Mouse (Mus musculus) intestine, postnatal 0 days (tissue): ENCODE data around the gene AC131692.1. TPM values are rescaled to one million over a fixed set of nuclear protein-coding genes. Genes with fewer than 3 reads are reported as not detected.

Experiments
- ATAC-seq: fragments of 200-750 bp; cut with Nextera tagmentation; 2 replicates; pipeline ENCODE4 v1.8.0; 2017; ENCODE audit warnings: mild to moderate bottlenecking, moderate TSS enrichment, moderate library complexity
- H3K27ac ChIP-seq: fragments of 300-500 bp; sonication (generic); 2 replicates; pipeline ENCODE4 v1.5.1; 2014; ENCODE audit warnings: mild to moderate bottlenecking, low read depth, low read length, moderate library complexity
- H3K27me3 ChIP-seq: fragments of 300-500 bp; sonication (generic); replicated peaks from 2 replicates; pipeline ENCODE4 v1.6.1; 2014; ENCODE audit warnings: low read length, mixed read lengths; ENCODE audit not compliant: control insufficient read depth, insufficient read depth
- H3K36me3 ChIP-seq: fragments of 300-500 bp; sonication (generic); 2 replicates; pipeline ENCODE4 v1.6.1; 2014; ENCODE audit warnings: mild to moderate bottlenecking, moderate library complexity; ENCODE audit not compliant: control insufficient read depth, insufficient read depth
- H3K4me1 ChIP-seq: fragments of 300-500 bp; sonication (generic); replicated peaks from 2 replicates; pipeline ENCODE4 v1.6.1; 2014; ENCODE audit warnings: antibody characterized with exemption, low read length, mixed read lengths; ENCODE audit not compliant: control insufficient read depth, insufficient read depth
- H3K4me2 ChIP-seq: fragments of 300-500 bp; sonication (generic); replicated peaks from 2 replicates; pipeline ENCODE4 v1.6.1; 2014; ENCODE audit warnings: low read depth, mild to moderate bottlenecking, moderate library complexity
- H3K4me3 ChIP-seq: fragments of 300-500 bp; sonication (generic); 2 replicates; pipeline ENCODE4 v1.5.1; 2014; ENCODE audit warnings: low read depth, low read length
- H3K9ac ChIP-seq: fragments of 300-500 bp; sonication (generic); 2 replicates; pipeline ENCODE4 v1.6.1; 2014; ENCODE audit warnings: mild to moderate bottlenecking, low read depth, low read length
- H3K9me3 ChIP-seq: fragments of 300-500 bp; sonication (generic); 2 replicates; pipeline ENCODE4 v1.6.1; 2016; ENCODE audit warnings: mixed run types; ENCODE audit not compliant: control insufficient read depth
- CTCF ChIP-seq: sonication (generic); IDR thresholded peaks from 2 replicates; pipeline ENCODE4 v1.5.1; 2016; ENCODE audit warnings: low read depth, mild to moderate bottlenecking, control low read depth, antibody characterized with exemption, moderate library complexity
- WGBS: fragments of 180-500 bp; shearing (Covaris S2); extraction: QIAGEN DNeasy Blood & Tissue Kit; methylation state at CpG from one replicate; pipeline ENCODE4 v1.1.7; 2014; 5-methylcytosine and 5-hydroxymethylcytosine counted together
- polyA plus RNA-seq: library from polyadenylated mRNA; unstranded; fragments of >200 nt; fragmentation: Nextera tagmentation; extraction: Ambion mirVana; gene quantifications from 2 replicates; pipeline ENCODE4 v1.2.1, GENCODE M21; 2015

Gene AC131692.1
- polyA plus RNA-seq, 1 experiment from 2014 or later, result not detected

GRCm38 (mm10) chr19:6067011-6067723, 27.1 kb upstream of the AC131692.1 start:
- Histone ChIP-seq H3K9me3 (no peaks in the 10 kb centered on the region), H3K27ac (peak overlapping the region; percentile 75), H3K9ac (peak overlapping the region; percentile 50), H3K4me2 (peak overlapping the region; percentile 94), H3K27me3 (no peaks in the 10 kb centered on the region), H3K4me3 (peak overlapping the region; percentile 50), H3K36me3 (peaks cover 29% of the 10 kb centered on the region), H3K4me1 (0 out of 2 replicates have a peak, but pooled peaks cover 6% of the 10 kb centered on the region)
- peak; percentile 61 for ATAC-seq
- peak; percentile 93 for TF ChIP-seq CTCF
- WGBS, result under 1% methylated on average over 30 of the region's 30 CpGs

- Histone ChIP-seq H3K4me1 (no peaks in the 10 kb centered on the region), H3K4me3 (peak within 1 kb of the TSS; percentile 50), H3K27me3 (no peaks in the 10 kb centered on the region), H3K4me2 (peak within 1 kb of the TSS; percentile 94), H3K36me3 (peaks cover 34% of the 10 kb centered on the region), H3K27ac (peak within 1 kb of the TSS; percentile 75), H3K9ac (peak within 1 kb of the TSS; percentile 50), H3K9me3 (no peaks in the 10 kb centered on the region)
- ATAC-seq, result peak; percentile 90
- peak; percentile 23 for TF ChIP-seq CTCF
- WGBS, result 6% methylated on average over 33 of the region's 33 CpGs
Observed at GRCm38 (mm10) chr19:6067724-6068415, 26.3 kb upstream of the AC131692.1 start, which contains the start of gene Tm7sf2. TSS of gene Tm7sf2 (minus strand) at chr19:6068373.

- no peak overlapping the region for H3K27ac ChIP-seq
- H3K4me2 ChIP-seq, result no peak overlapping the region
- no peak overlapping the region for H3K4me3 ChIP-seq
- no peaks in the 10 kb centered on the region for H3K9me3 ChIP-seq
- no peak overlapping the region for H3K9ac ChIP-seq
- H3K27me3 ChIP-seq, result no peaks in the 10 kb centered on the region
- peak; percentile 23; the same call in 1 of the 2 replicates for TF ChIP-seq CTCF
- H3K36me3 ChIP-seq, result peaks cover 37% of the 10 kb centered on the region
- ATAC-seq, result no peak
- 66% methylated on average over 4 of the region's 4 CpGs for WGBS
- H3K4me1 ChIP-seq, result no peaks in the 10 kb centered on the region
Observed at GRCm38 (mm10) chr19:6068951-6069350, 25.3 kb upstream of the AC131692.1 start.

- H3K36me3 ChIP-seq, result peaks cover 37% of the 10 kb centered on the region
- H3K4me2 ChIP-seq, result no peak overlapping the region
- H3K9ac ChIP-seq, result no peak overlapping the region
- H3K27me3 ChIP-seq, result no peaks in the 10 kb centered on the region
- no peak for ATAC-seq
- no peak for TF ChIP-seq CTCF
- H3K9me3 ChIP-seq, result no peaks in the 10 kb centered on the region
- H3K4me3 ChIP-seq, result no peak overlapping the region
- 88% methylated on average over 10 of the region's 10 CpGs for WGBS
- H3K27ac ChIP-seq, result no peak overlapping the region
- H3K4me1 ChIP-seq, result no peaks in the 10 kb centered on the region
Observed at GRCm38 (mm10) chr19:6069851-6070250, 24.4 kb upstream of the AC131692.1 start.

GRCm38 (mm10) chr19:6070571-6071250, 23.5 kb upstream of the AC131692.1 start:
- Histone ChIP-seq H3K4me2 (no peak overlapping the region), H3K27me3 (no peaks in the 10 kb centered on the region), H3K9me3 (no peaks in the 10 kb centered on the region), H3K4me1 (no peaks in the 10 kb centered on the region), H3K4me3 (no peak overlapping the region), H3K36me3 (peaks cover 37% of the 10 kb centered on the region), H3K9ac (no peak overlapping the region), H3K27ac (no peak overlapping the region)
- TF ChIP-seq CTCF, result no peak
- 91% methylated on average over 31 of the region's 31 CpGs for WGBS
- no peak for ATAC-seq

GRCm38 (mm10) chr19:6071261-6071660, 23.0 kb upstream of the AC131692.1 start:
- Histone ChIP-seq H3K27ac (no peak overlapping the region), H3K9ac (no peak overlapping the region), H3K4me2 (no peak overlapping the region), H3K27me3 (no peaks in the 10 kb centered on the region), H3K9me3 (no peaks in the 10 kb centered on the region), H3K4me1 (0 out of 2 replicates have a peak, but pooled peaks cover 2% of the 10 kb centered on the region), H3K36me3 (peaks cover 37% of the 10 kb centered on the region), H3K4me3 (no peak overlapping the region)
- 92% methylated on average over 19 of the region's 19 CpGs for WGBS
- no peak for TF ChIP-seq CTCF
- no peak for ATAC-seq
